Comparison of ENCODE assay signal across 7 mouse cellular contexts in the genomic region with DNA sequence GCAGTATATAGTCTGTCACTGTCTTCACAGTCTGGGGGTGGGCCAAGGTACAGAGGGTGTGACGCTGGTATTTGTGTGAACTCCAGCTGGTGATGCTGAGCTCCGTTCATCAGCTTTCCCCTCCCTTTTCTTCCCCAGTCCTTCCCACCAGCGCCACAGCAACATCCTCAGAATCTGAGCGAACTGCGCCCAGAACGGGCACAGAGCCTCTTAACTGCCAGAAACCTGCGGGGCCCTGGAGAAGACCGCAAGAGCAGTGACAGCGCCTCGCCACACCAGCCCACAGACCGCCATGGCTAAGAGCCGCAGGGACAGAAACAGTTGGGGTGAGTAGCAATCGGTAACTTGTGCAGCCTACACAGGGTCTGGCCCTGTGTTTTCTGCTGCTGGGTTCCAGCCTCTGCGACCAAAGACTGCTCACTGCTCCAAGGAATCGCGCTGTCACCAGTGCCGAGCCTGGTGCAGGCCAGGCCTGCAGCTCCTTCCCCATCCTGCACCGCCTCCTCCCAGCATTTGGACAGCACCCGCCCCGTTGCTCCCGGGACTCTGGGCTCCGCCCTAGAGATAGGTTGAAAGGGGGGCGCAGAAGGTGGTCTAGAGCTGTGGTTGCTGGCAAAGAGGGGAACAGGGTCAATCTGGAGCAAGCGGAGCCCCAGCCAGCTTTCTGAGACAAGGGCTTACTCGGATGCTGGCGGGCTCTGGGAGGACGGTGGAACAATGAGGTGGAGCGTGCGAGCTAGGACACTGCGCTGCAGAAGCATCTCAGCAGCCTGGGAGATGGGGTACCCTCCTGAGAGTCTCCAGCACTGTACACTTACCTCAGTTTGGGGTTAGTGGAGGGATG. TPM values are rescaled to one million over a fixed set of nuclear protein-coding genes. Genes with fewer than 3 reads are reported as not detected.
DNase-seq lines count a peak whose midpoint lies in the region; ATAC-seq and TF ChIP-seq lines count a peak whose summit lies in the region.

No protein-coding gene starts in this region.

- TF ChIP-seq CTCF in heart, postnatal 0 days (IDR thresholded peaks at IDR 0.05; ENCODE audit: low read depth) = no peak

- no peaks in the 10 kb centered on the region for H3K9me3 ChIP-seq in heart, postnatal 0 days (replicated peaks; ENCODE audit: control insufficient read depth, low read length)
- no peaks in the 10 kb centered on the region for H3K9me3 ChIP-seq in midbrain, embryonic 14.5 days (ENCODE audit: control insufficient read depth, low read length)

- H3K27me3 ChIP-seq in heart, postnatal 0 days (ENCODE audit: control insufficient read depth, insufficient read depth, low read length) = no peaks in the 10 kb centered on the region
- H3K27me3 ChIP-seq in midbrain, embryonic 14.5 days (ENCODE audit: control insufficient read depth, insufficient read depth, low read length) = no peaks in the 10 kb centered on the region

- no peaks in the 10 kb centered on the region; the same call in 1 of the 2 replicates for H3K4me1 ChIP-seq in heart, postnatal 0 days (ENCODE audit: control insufficient read depth, insufficient read depth)
- peaks cover 9% of the 10 kb centered on the region for H3K4me1 ChIP-seq in midbrain, embryonic 14.5 days (ENCODE audit: control insufficient read depth, insufficient read depth, low read length)

- no peak overlapping the region for H3K9ac ChIP-seq in heart, postnatal 0 days (replicated peaks; ENCODE audit: low read depth, low read length)
- peak overlapping the region; percentile 98 for H3K9ac ChIP-seq in midbrain, embryonic 14.5 days (replicated peaks; ENCODE audit: low read length)

- H3K4me2 ChIP-seq in heart, postnatal 0 days (ENCODE audit: low read depth, low read length) = peak overlapping the region; percentile 62
- peak overlapping the region; percentile 67 for H3K4me2 ChIP-seq in midbrain, embryonic 14.5 days (ENCODE audit: low read length)

- peak; percentile 64 for ATAC-seq in heart, postnatal 0 days (ENCODE audit: insufficient read depth, low read depth)
- peak; percentile 89 for ATAC-seq in midbrain, embryonic 14.5 days (ENCODE audit: low FRiP score, low TSS enrichment)

- peak overlapping the region; percentile 24 for H3K4me3 ChIP-seq in heart, postnatal 0 days (ENCODE audit: low read depth, low read length)
- peak overlapping the region; percentile 71 for H3K4me3 ChIP-seq in midbrain, embryonic 14.5 days (replicated peaks; ENCODE audit: low read depth, low read length)

- no peak overlapping the region for H3K27ac ChIP-seq in heart, postnatal 0 days (ENCODE audit: low read depth)
- peak overlapping the region; percentile 98 for H3K27ac ChIP-seq in midbrain, embryonic 14.5 days (replicated peaks; ENCODE audit: low read depth, low read length)

- DNase-seq in ES-CJ7 (ENCODE audit: low read depth, low spot score) (peak; percentile 38), R1 (ENCODE audit: low read depth, low spot score) (peak; percentile 71)
- peak; percentile 78 for DNase-seq in embryo, embryonic 9.5 days (ENCODE audit: extremely low spot score)
- no peak for DNase-seq in heart, postnatal 0 days (ENCODE audit: low spot score)
- DNase-seq in left cerebral cortex, adult 9 months (ENCODE audit: low spot score in 2 of 2) = peak; percentile 61 to 86
- peak; percentile 83 for DNase-seq in midbrain, embryonic 14.5 days
- peak; percentile 49 for DNase-seq in testis, postnatal 10 days (ENCODE audit: low spot score)

- no peaks in the 10 kb centered on the region for H3K36me3 ChIP-seq in heart, postnatal 0 days (replicated peaks; ENCODE audit: control insufficient read depth, insufficient read depth, low read length)
- H3K36me3 ChIP-seq in midbrain, embryonic 14.5 days (ENCODE audit: control insufficient read depth, insufficient read depth, low read length) = no peaks in the 10 kb centered on the region

- TF ChIP-seq EP300 in heart, postnatal 0 days (IDR thresholded peaks at IDR 0.05; ENCODE audit: low read depth) = no peak

- WGBS in heart, postnatal 0 days = 15% methylated on average over 30 of the region's 30 CpGs
- 2% methylated on average over 30 of the region's 30 CpGs for WGBS in midbrain, embryonic 14.5 days

RNA-seq across cellular contexts. Expression of a gene that starts 14.9 kb away (rescaled TPM):
- total RNA-seq in heart, postnatal 0 days (2014; rRNA removed; ENCODE audit: low replicate concordance) = 51.0 and 55.8 TPM in 2 replicates
- 19.1 and 20.2 TPM in 2 replicates for polyA plus RNA-seq in heart, postnatal 0 days (2015; fragmentation: Nextera tagmentation; extraction: Ambion mirVana)
- polyA plus RNA-seq in midbrain, embryonic 14.5 days (2014; fragmentation: Nextera tagmentation; extraction: Ambion mirVana) = 25.4 and 40.0 TPM in 2 replicates

RNA-seq across cellular contexts. Expression of a gene that starts 15.5 kb away (rescaled TPM):
- total RNA-seq in heart, postnatal 0 days (2014; rRNA removed; ENCODE audit: low replicate concordance) = 2.3 and 5.8 TPM in 2 replicates
- polyA plus RNA-seq in heart, postnatal 0 days (2015; fragmentation: Nextera tagmentation; extraction: Ambion mirVana) = 7.5 and 8.6 TPM in 2 replicates
- polyA plus RNA-seq in midbrain, embryonic 14.5 days (2014; fragmentation: Nextera tagmentation; extraction: Ambion mirVana) = 140 and 157 TPM in 2 replicates

Comparison
In these comparisons a context has a peak if more than half of its experiments do, and no peak if none do; other contexts are left out.
1. RNA of a gene that starts 15.5 kb away (polyA plus RNA-seq): 140 to 157 TPM in midbrain, embryonic 14.5 days; 7.5 to 8.6 TPM in heart, postnatal 0 days; every median in the first group is over 10 times any median in the second.